Mouse (Mus musculus) spleen, adult 2 months (tissue): ENCODE results near the gene Pla2g1b. TPM values are rescaled to one million over a fixed set of nuclear protein-coding genes. Genes with fewer than 3 reads are reported as not detected.
A peak's percentile ranks its signal among the peaks of the same experiment; 100 is the strongest.

Experiments used
- DNase-seq, 2 experiments: peaks; one replicate each; pipeline versions ENCODE4 v3.0.0 to v3.0.0-alpha.2; 2012 to 2021; ENCODE audit warnings: low spot score in 2 of 2, low read depth in 1 of 2
- H3K27ac ChIP-seq: fragments of 200-500 bp; 2 replicates; pipeline ENCODE4 v1.5.1; 2012; ENCODE audit warnings: low read length, inconsistent platforms; ENCODE audit not compliant: insufficient read depth
- H3K27me3 ChIP-seq: fragments of 200-500 bp; 2 replicates; pipeline ENCODE4 v1.6.1; 2012; ENCODE audit warnings: mild to moderate bottlenecking, moderate library complexity, low read length, inconsistent platforms; ENCODE audit not compliant: control insufficient read depth, insufficient read depth
- H3K36me3 ChIP-seq: fragments of 200-500 bp; 2 replicates; pipeline ENCODE4 v1.6.1; 2012; ENCODE audit warnings: mild to moderate bottlenecking, low read length, inconsistent platforms; ENCODE audit not compliant: control insufficient read depth, insufficient read depth
- H3K4me1 ChIP-seq: fragments of 200-500 bp; 2 replicates; pipeline ENCODE4 v1.6.1; 2011; ENCODE audit warnings: inconsistent platforms; ENCODE audit not compliant: control insufficient read depth, insufficient read depth, insufficient read length
- H3K4me3 ChIP-seq: fragments of 200-500 bp; 2 replicates; pipeline ENCODE4 v1.5.1; 2011; ENCODE audit warnings: mild to moderate bottlenecking, inconsistent platforms; ENCODE audit not compliant: insufficient read depth, insufficient read length; ENCODE audit errors: extremely low read depth
- CTCF ChIP-seq: fragments of 200-500 bp; IDR thresholded peaks from 2 replicates; pipeline ENCODE4 v1.5.1; 2011; ENCODE audit warnings: mild to moderate bottlenecking, inconsistent platforms; ENCODE audit not compliant: insufficient read depth, insufficient read length, insufficient replicate concordance; ENCODE audit errors: extremely low read depth
- POLR2A ChIP-seq: fragments of 200-500 bp; IDR thresholded peaks from 2 replicates; pipeline ENCODE4 v1.6.1; 2011; ENCODE audit warnings: low read depth, low read length, inconsistent platforms
- WGBS: fragments of 180-500 bp; shearing (Covaris S2); methylation state at CpG from one replicate; pipeline ENCODE4 v1.1.7; 2018; 5-methylcytosine and 5-hydroxymethylcytosine counted together
- polyA plus RNA-seq: library from polyadenylated mRNA; depleted of rRNA; stranded (reverse); fragments of >200 nt; gene quantifications from 2 replicates; pipeline ENCODE4 v1.2.3, GENCODE M21; 2012; rRNA removed

The Pla2g1b gene
- polyA plus RNA-seq, 1 experiment = 284 TPM

DNA sequence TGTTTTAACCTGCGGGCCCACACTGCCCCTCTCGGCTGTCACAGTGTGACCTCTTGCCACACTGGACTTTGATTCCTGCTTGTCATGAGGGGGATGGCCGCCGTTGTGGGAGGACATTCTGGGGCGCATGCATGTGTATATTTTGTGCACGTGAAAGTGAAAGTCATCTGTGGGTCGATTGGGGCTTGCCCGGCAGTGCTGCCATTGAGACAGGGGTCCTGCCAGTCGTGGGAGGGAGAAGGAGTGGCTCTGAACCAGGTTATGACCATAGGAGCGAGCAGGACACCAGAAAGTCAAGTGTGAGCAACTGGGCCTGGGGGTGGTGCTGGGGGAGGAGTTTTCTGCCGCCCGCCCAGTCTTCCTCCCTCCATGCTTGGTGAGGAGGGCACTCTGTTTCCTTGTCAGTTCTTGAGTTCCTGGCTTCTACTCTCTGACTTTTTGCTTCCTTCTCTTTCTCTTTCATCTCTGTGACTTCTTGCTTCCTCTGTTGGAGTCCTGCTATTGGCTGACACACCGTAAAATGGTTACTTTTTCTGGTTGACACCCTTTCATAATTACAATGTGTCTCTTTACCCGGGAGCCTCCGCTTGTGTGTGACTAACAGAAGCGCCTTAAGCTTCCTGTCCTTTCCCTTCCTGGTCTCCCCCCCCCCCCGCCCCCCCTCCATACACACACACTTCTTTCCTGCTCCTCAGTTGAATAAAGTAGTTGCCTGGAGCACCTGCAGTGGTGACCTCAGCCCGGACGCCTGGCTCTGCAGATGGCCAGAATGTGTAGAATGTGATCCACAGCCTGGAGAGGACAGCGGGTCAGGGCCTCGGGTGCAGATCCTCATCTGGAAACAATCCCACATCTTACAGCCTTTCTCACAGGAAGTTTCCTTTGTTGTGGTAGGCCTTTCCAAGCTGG, 55.7 kb downstream of the Pla2g1b start:
- H3K4me1 ChIP-seq = peaks cover 34% of the 10 kb centered on the region
- WGBS = 8% methylated on average over 21 of the region's 21 CpGs
- peak overlapping the region; percentile 60 for H3K4me3 ChIP-seq
- peak overlapping the region; percentile 91 for H3K27ac ChIP-seq
- TF ChIP-seq CTCF (no peak), POLR2A (no peak)
- H3K27me3 ChIP-seq = no peaks in the 10 kb centered on the region
- no peaks in the 10 kb centered on the region for H3K36me3 ChIP-seq
- DNase-seq = peak; percentile 38 to 47

DNA sequence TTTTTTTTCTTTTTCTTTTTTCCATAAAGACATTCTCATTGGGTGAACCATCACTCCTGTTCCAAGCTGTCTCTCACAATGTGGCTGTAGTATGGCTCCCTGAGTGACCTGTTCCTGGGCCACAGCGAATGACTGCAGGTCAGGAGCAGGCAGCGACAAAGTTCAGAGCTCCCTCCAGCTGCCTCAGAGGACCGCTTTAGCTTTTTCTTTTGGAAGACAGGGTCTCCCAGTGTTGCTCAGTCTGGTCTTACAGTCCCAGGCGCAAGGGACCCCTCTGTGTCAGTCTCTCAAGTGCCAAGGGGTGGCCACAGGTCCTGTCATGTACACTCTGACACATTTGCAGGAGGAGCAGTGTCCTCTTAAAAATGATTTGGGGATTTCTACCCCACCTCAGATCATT, 56.5 kb downstream of the Pla2g1b start:
- H3K27ac ChIP-seq = no peak overlapping the region
- no peak for DNase-seq
- H3K4me1 ChIP-seq = peaks cover 26% of the 10 kb centered on the region

DNA sequence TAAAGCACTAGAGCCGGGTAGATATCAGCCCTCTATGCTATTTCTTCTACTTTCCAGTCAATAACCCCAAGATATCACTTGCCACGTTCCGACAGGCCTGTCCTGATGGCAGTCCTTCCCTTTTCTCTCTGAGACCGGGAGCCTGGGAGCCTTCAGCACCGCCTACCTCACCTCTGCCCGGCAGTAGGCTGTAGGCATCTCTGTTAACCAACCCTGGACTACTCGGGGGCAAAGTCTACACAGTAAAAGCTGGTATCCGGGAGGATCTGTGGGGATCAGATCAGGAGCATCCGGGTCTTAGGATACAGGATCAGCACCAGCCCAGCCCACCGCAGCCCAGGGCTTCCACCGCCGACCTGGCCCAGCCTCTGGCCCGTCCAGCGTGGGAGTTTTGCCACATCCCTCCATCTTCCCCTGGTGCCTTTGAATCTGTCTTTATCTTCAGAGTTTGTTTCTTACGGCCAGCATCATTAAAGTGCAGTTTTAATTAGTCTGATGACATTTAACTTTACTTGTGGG, 57.0 kb downstream of the Pla2g1b start:
- Histone ChIP-seq H3K4me3 (no peak overlapping the region), H3K27ac (no peak overlapping the region), H3K36me3 (no peaks in the 10 kb centered on the region), H3K4me1 (peaks cover 25% of the 10 kb centered on the region), H3K27me3 (no peaks in the 10 kb centered on the region)
- TF ChIP-seq CTCF (no peak), POLR2A (no peak)
- DNase-seq = no peak
- WGBS = 87% methylated on average over 15 of the region's 15 CpGs

More for the DNA sequence above, 56.5 kb downstream of the Pla2g1b start:
- TF ChIP-seq CTCF (no peak), POLR2A (no peak)
- no peak overlapping the region for H3K4me3 ChIP-seq
- H3K36me3 ChIP-seq = no peaks in the 10 kb centered on the region
- WGBS = 93% methylated on average over 4 of the region's 4 CpGs
- no peaks in the 10 kb centered on the region for H3K27me3 ChIP-seq

DNA sequence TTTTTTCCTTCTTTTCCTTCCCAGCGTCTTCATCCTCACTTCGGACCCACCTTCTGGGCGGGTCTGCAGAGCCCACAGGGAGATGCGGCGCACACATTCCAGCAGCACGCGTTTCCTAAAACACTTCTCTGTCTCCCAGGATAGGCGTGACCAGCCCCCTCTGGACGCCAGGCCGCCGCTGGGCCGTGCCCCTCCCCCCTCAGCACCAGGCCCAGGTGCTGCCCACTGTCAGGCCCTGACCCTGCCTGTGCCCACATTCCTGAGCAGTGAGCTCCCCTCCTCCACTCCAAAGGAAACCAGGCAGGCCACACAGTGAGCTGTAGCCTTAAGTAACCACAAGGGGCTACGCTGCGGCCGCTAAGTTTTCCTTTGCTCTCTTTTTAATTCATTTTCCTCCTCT, 57.9 kb downstream of the Pla2g1b start:
- H3K27me3 ChIP-seq = no peaks in the 10 kb centered on the region
- TF ChIP-seq CTCF = no peak
- TF ChIP-seq POLR2A = no peak
- no peak for DNase-seq
- H3K27ac ChIP-seq = no peak overlapping the region; the same call in 1 of the 2 replicates
- peaks cover 24% of the 10 kb centered on the region for H3K4me1 ChIP-seq
- WGBS = 57% methylated on average over 15 of the region's 15 CpGs
- H3K4me3 ChIP-seq = no peak overlapping the region
- no peaks in the 10 kb centered on the region for H3K36me3 ChIP-seq

Other genes with a start within 250 kb of the Pla2g1b start
- 55.6 and 85.5 TPM in 2 replicates for gene Pop5, start 230.4 kb upstream of the Pla2g1b start, polyA plus RNA-seq
- 124 and 125 TPM in 2 replicates for gene Rnf10, start 193.4 kb upstream of the Pla2g1b start, polyA plus RNA-seq
- gene Coq5, start 186.6 kb upstream of the Pla2g1b start, polyA plus RNA-seq = 6.3 and 6.6 TPM in 2 replicates
- 135 and 214 TPM in 2 replicates for gene Dynll1, start 165.3 kb upstream of the Pla2g1b start, polyA plus RNA-seq
- 57.8 and 102 TPM in 2 replicates for gene Srsf9, start 139.1 kb upstream of the Pla2g1b start, polyA plus RNA-seq
- gene Gatc, start 125.1 kb upstream of the Pla2g1b start, polyA plus RNA-seq = 4.9 and 5.8 TPM in 2 replicates
- gene Triap1, start 125.0 kb upstream of the Pla2g1b start, polyA plus RNA-seq = 5.7 and 7.5 TPM in 2 replicates
- 777 and 1,352 TPM in 2 replicates for gene Cox6a1, start 117.3 kb upstream of the Pla2g1b start, polyA plus RNA-seq
- 0.47 and 1.1 TPM in 2 replicates for gene Msi1, start 36.7 kb upstream of the Pla2g1b start, polyA plus RNA-seq
- gene Sirt4, start 18.5 kb downstream of the Pla2g1b start, polyA plus RNA-seq = 19.6 and 28.2 TPM in 2 replicates
- gene Pxn, start 40.4 kb downstream of the Pla2g1b start, polyA plus RNA-seq = 63.8 and 76.1 TPM in 2 replicates
- gene Rplp0, start 93.2 kb downstream of the Pla2g1b start, polyA plus RNA-seq = 2,439 and 2,476 TPM in 2 replicates
- 48.3 and 61.8 TPM in 2 replicates for gene Gcn1l1, start 99.0 kb downstream of the Pla2g1b start, polyA plus RNA-seq
- 45.9 and 62.9 TPM in 2 replicates for gene Rab35, start 165.6 kb downstream of the Pla2g1b start, polyA plus RNA-seq